Mouse (Mus musculus): ENCODE results near the gene Slc25a47. TPM values are rescaled to one million over a fixed set of nuclear protein-coding genes. Genes with fewer than 3 reads are reported as not detected.

Slc25a47 gene
- polyA plus RNA-seq, 1 experiment from 2014 or later = 11.0 TPM

DNA sequence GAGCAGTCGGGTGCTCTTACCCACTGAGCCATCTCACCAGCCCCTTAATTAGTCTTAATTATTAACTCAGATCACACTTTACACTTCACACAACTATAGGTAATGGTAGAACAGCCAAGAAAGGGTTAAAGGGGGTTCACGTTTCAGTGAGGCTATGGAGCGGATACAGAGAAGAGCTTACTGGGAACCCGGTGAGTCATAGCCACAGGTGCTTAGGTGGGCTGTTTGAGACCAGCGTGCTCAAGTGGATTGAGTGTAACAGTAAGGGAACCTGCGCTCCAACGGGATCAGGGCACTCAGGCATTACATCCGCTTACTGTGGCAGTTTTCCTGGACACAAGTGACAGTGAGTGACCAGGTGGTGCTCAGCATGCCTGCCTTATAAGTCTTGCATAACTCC is 12.8 kb upstream of the Slc25a47 start:
- ATAC-seq (replicated peaks; ENCODE audit: low FRiP score, low TSS enrichment, low read depth) = no peak
- Histone ChIP-seq H3K36me3 (ENCODE audit: control insufficient read depth, insufficient read depth, low read length) (peaks cover 14% of the 10 kb centered on the region), H3K27ac (ENCODE audit: low read depth) (no peak overlapping the region), H3K9me3 (ENCODE audit: control insufficient read depth, low read length) (no peaks in the 10 kb centered on the region), H3K4me2 (ENCODE audit: low read length) (no peak overlapping the region), H3K9ac (ENCODE audit: low read length) (no peak overlapping the region), H3K4me3 (ENCODE audit: low read depth, low read length) (no peak overlapping the region), H3K4me1 (replicated peaks; ENCODE audit: control insufficient read depth, insufficient read depth, low read length) (no peaks in the 10 kb centered on the region), H3K27me3 (replicated peaks; ENCODE audit: control insufficient read depth, insufficient read depth, low read length) (no peaks in the 10 kb centered on the region)
- 59% methylated on average over 8 of the region's 8 CpGs for WGBS
- no peak for DNase-seq (ENCODE audit: low spot score)

DNA sequence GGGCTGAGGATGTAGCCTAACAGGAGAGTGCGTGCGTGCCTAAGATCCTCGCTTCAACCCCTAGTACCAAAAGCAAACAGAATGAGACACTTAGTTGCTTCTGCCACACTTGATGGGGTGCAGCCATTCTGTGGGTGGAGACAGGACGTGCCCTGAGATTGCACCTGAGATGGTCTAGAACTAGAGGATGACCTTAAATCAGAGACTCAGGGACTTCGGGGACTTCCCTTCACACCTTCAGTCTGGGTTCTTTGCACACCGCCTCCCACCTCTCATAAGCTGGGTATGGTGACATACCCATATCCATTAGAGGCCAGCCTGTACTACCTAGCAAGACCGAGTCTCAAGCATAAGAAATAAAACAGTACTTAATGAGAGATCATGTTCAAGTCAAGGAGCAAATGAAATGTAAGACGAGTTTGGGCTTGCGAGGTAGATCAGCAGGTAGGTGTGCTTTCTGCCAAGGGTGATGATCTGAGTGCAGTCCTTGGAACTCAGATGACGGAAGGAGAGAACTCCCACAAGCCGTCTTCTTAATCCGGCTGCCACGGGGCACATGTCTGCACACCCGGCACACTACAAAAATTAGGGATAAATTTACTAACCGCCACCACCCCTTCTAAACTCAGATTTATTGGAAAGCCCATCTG is 11.5 kb upstream of the Slc25a47 start:
- ATAC-seq (replicated peaks; ENCODE audit: low FRiP score, low TSS enrichment, low read depth) (no peak), DNase-seq (ENCODE audit: low spot score) (no peak)
- WGBS = 90% methylated on average over 15 of the region's 15 CpGs
- H3K4me1 ChIP-seq (replicated peaks; ENCODE audit: control insufficient read depth, insufficient read depth, low read length) = no peaks in the 10 kb centered on the region
- no peaks in the 10 kb centered on the region for H3K27me3 ChIP-seq (replicated peaks; ENCODE audit: control insufficient read depth, insufficient read depth, low read length)
- H3K27ac ChIP-seq (ENCODE audit: low read depth) = no peak overlapping the region
- H3K4me2 ChIP-seq (ENCODE audit: low read length) = no peak overlapping the region
- peaks cover 7% of the 10 kb centered on the region; the same call in 1 of the 2 replicates for H3K36me3 ChIP-seq (ENCODE audit: control insufficient read depth, insufficient read depth, low read length)
- no peaks in the 10 kb centered on the region for H3K9me3 ChIP-seq (ENCODE audit: control insufficient read depth, low read length)
- H3K9ac ChIP-seq (ENCODE audit: low read length) = no peak overlapping the region
- H3K4me3 ChIP-seq (ENCODE audit: low read depth, low read length) = no peak overlapping the region

DNA sequence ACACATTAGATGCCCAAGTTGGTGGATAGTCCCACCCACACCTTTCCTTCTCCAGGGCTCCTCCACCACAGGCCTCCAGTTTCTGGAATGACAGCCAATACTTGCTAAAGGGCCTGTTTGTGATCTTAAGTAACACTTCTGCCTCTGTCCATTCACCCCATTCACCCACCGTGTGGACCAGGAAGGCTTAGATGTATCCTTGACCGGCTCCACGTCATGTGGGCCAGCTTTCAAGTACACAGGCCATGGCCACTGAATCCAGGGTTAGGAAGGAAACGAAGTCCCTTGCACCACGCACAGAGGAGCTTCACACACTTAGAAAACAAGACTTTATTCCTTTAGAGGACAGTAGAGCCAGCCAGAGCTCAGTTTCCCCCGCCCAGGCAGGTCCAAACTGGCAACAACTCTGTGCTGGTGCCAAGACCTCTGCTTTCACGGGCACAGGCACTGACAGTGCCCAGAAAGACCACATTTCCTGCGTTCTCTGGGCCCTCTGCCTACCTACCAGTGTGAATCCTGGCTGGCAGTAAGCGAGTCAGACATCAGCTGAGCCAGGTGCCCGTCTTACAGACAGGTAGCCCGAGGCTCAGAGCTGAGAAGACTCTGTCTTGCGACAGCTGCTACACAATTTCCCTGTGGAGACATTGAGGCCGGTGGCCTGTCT is 10.2 kb upstream of the Slc25a47 start:
- Histone ChIP-seq H3K36me3 (ENCODE audit: control insufficient read depth, insufficient read depth, low read length) (peaks cover 7% of the 10 kb centered on the region; the same call in 1 of the 2 replicates), H3K4me2 (ENCODE audit: low read length) (no peak overlapping the region), H3K27me3 (replicated peaks; ENCODE audit: control insufficient read depth, insufficient read depth, low read length) (no peaks in the 10 kb centered on the region), H3K4me3 (ENCODE audit: low read depth, low read length) (no peak overlapping the region), H3K9me3 (ENCODE audit: control insufficient read depth, low read length) (no peaks in the 10 kb centered on the region), H3K9ac (ENCODE audit: low read length) (no peak overlapping the region), H3K4me1 (replicated peaks; ENCODE audit: control insufficient read depth, insufficient read depth, low read length) (no peaks in the 10 kb centered on the region), H3K27ac (ENCODE audit: low read depth) (no peak overlapping the region)
- WGBS = 93% methylated on average over 13 of the region's 13 CpGs
- ATAC-seq (replicated peaks; ENCODE audit: low FRiP score, low TSS enrichment, low read depth) (no peak), DNase-seq (ENCODE audit: low spot score) (no peak)

DNA sequence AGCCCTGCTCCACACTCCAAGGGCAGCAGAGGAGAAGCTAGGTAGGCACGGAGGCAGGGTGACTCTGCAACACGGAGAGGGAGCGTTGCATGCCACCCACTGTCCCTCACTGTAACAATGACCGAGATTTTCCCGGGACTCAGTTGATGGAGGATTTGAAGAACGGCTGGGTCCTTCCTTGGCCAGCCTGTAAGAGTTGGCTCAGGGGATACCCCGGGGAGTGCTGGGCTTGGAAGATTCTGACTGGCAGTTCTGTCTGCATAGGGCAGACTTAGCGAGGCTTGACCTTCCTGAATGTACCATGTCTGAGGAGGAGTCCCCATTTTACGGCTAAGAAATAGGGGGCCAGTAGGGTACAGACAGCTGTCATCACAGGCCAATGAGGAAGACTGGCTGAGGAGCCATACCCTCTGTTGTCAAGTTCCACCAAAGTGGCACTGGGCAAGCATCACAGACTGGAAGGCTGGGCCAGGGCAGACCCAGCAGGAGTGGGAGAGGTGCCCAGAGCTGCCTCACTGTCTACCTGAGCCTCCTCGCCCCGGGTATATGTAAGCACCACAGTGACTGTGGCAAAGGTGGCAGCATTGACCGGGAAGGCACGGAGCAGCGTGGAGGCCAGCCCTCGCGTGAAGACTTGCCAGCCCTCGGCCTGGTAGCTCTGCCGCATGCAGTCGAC is 9.4 kb upstream of the Slc25a47 start:
- Histone ChIP-seq H3K27ac (ENCODE audit: low read depth) (no peak overlapping the region), H3K4me2 (ENCODE audit: low read length) (no peak overlapping the region), H3K9me3 (ENCODE audit: control insufficient read depth, low read length) (no peaks in the 10 kb centered on the region), H3K4me1 (replicated peaks; ENCODE audit: control insufficient read depth, insufficient read depth, low read length) (no peaks in the 10 kb centered on the region), H3K36me3 (ENCODE audit: control insufficient read depth, insufficient read depth, low read length) (peaks cover 7% of the 10 kb centered on the region; the same call in 1 of the 2 replicates), H3K27me3 (replicated peaks; ENCODE audit: control insufficient read depth, insufficient read depth, low read length) (no peaks in the 10 kb centered on the region), H3K9ac (ENCODE audit: low read length) (no peak overlapping the region), H3K4me3 (ENCODE audit: low read depth, low read length) (no peak overlapping the region)
- 94% methylated on average over 19 of the region's 19 CpGs for WGBS
- no peak for DNase-seq (ENCODE audit: low spot score)
- ATAC-seq (replicated peaks; ENCODE audit: low FRiP score, low TSS enrichment, low read depth) = no peak

GRCm38 (mm10) chr12:108826958-108827535 is 8.8 kb upstream of the Slc25a47 start:
- Histone ChIP-seq H3K27ac (ENCODE audit: low read depth) (no peak overlapping the region), H3K9ac (ENCODE audit: low read length) (no peak overlapping the region), H3K4me3 (ENCODE audit: low read depth, low read length) (no peak overlapping the region), H3K27me3 (replicated peaks; ENCODE audit: control insufficient read depth, insufficient read depth, low read length) (no peaks in the 10 kb centered on the region), H3K4me2 (ENCODE audit: low read length) (no peak overlapping the region), H3K36me3 (ENCODE audit: control insufficient read depth, insufficient read depth, low read length) (peaks cover 7% of the 10 kb centered on the region; the same call in 1 of the 2 replicates), H3K9me3 (ENCODE audit: control insufficient read depth, low read length) (no peaks in the 10 kb centered on the region), H3K4me1 (replicated peaks; ENCODE audit: control insufficient read depth, insufficient read depth, low read length) (peaks cover 4% of the 10 kb centered on the region)
- no peak for DNase-seq (ENCODE audit: low spot score)
- ATAC-seq (replicated peaks; ENCODE audit: low FRiP score, low TSS enrichment, low read depth) = no peak
- WGBS = 96% methylated on average over 28 of the region's 28 CpGs

DNA sequence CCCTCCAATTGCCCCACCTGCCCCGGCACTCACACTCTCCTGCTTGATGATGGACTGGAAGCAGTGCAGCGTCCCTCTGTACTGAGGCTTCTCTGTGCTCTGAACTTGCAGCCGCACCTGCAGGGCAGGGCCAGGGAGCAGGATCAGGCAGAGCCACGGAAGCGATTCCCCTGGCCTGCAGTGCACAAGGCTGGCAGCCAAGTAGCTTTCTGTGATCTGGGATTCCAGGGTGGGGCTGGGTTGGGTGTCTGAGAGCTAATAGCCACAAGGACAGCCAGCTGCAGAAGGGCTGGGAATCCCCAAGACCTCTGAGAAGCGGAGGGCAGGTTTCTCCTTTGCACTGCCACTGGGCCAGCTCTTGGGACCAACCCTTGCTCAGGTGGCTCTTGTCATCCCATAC is 8.2 kb upstream of the Slc25a47 start:
- H3K4me1 ChIP-seq (replicated peaks; ENCODE audit: control insufficient read depth, insufficient read depth, low read length) = peaks cover 7% of the 10 kb centered on the region
- H3K27me3 ChIP-seq (replicated peaks; ENCODE audit: control insufficient read depth, insufficient read depth, low read length) = no peaks in the 10 kb centered on the region
- H3K4me2 ChIP-seq (ENCODE audit: low read length) = no peak overlapping the region
- H3K4me3 ChIP-seq (ENCODE audit: low read depth, low read length) = no peak overlapping the region
- ATAC-seq (replicated peaks; ENCODE audit: low FRiP score, low TSS enrichment, low read depth) (no peak), DNase-seq (ENCODE audit: low spot score) (no peak)
- H3K27ac ChIP-seq (ENCODE audit: low read depth) = no peak overlapping the region
- no peak overlapping the region for H3K9ac ChIP-seq (ENCODE audit: low read length)
- peaks cover 7% of the 10 kb centered on the region; the same call in 1 of the 2 replicates for H3K36me3 ChIP-seq (ENCODE audit: control insufficient read depth, insufficient read depth, low read length)
- no peaks in the 10 kb centered on the region for H3K9me3 ChIP-seq (ENCODE audit: control insufficient read depth, low read length)
- WGBS = 94% methylated on average over 6 of the region's 6 CpGs

GRCm38 (mm10) chr12:108829636-108830035 is 6.2 kb upstream of the Slc25a47 start:
- peaks cover 9% of the 10 kb centered on the region for H3K4me1 ChIP-seq (replicated peaks; ENCODE audit: control insufficient read depth, insufficient read depth, low read length)
- no peak for DNase-seq (ENCODE audit: low spot score)
- H3K27ac ChIP-seq (ENCODE audit: low read depth) = no peak overlapping the region
- no peak for ATAC-seq (replicated peaks; ENCODE audit: low FRiP score, low TSS enrichment, low read depth)
- peaks cover 7% of the 10 kb centered on the region; the same call in 1 of the 2 replicates for H3K36me3 ChIP-seq (ENCODE audit: control insufficient read depth, insufficient read depth, low read length)
- H3K9ac ChIP-seq (ENCODE audit: low read length) = no peak overlapping the region
- 56% methylated on average over 5 of the region's 5 CpGs for WGBS
- H3K9me3 ChIP-seq (ENCODE audit: control insufficient read depth, low read length) = no peaks in the 10 kb centered on the region
- no peak overlapping the region for H3K4me3 ChIP-seq (ENCODE audit: low read depth, low read length)
- H3K4me2 ChIP-seq (ENCODE audit: low read length) = no peak overlapping the region
- no peaks in the 10 kb centered on the region for H3K27me3 ChIP-seq (replicated peaks; ENCODE audit: control insufficient read depth, insufficient read depth, low read length)

DNA sequence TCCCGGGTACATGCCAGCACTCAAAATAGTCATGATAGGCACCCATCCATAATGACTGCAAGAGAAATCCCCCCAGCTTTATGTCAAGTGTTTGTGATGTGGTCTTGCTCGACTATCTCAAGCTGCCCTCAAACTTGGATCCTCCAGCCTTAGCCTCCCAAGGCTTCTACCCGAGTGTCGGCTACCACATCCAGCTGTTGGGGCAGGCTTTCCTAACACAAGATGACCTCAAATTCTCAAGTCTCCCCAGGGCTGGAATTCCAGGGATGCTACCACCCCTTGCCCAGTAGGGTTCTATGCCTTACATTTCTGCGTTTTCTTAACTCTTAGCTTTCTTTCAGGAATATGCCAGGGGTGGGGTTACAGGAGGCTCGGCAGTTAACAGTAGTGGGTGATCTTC is 5.5 kb upstream of the Slc25a47 start:
- ATAC-seq (replicated peaks; ENCODE audit: low FRiP score, low TSS enrichment, low read depth) = no peak
- WGBS = 84% methylated on average over 6 of the region's 6 CpGs

More for the DNA sequence above, 5.5 kb upstream of the Slc25a47 start:
- Histone ChIP-seq H3K27ac (ENCODE audit: low read depth) (no peak overlapping the region), H3K9me3 (ENCODE audit: control insufficient read depth, low read length) (no peaks in the 10 kb centered on the region), H3K27me3 (replicated peaks; ENCODE audit: control insufficient read depth, insufficient read depth, low read length) (no peaks in the 10 kb centered on the region), H3K4me2 (ENCODE audit: low read length) (no peak overlapping the region), H3K9ac (ENCODE audit: low read length) (no peak overlapping the region), H3K36me3 (ENCODE audit: control insufficient read depth, insufficient read depth, low read length) (peaks cover 7% of the 10 kb centered on the region; the same call in 1 of the 2 replicates), H3K4me1 (replicated peaks; ENCODE audit: control insufficient read depth, insufficient read depth, low read length) (peaks cover 13% of the 10 kb centered on the region), H3K4me3 (ENCODE audit: low read depth, low read length) (no peak overlapping the region)
- DNase-seq (ENCODE audit: low spot score) = no peak

Measured in intestine, embryonic 14.5 days (tissue).